Mouse (Mus musculus) right cerebral cortex, postnatal 36 days (tissue): Measurements from ENCODE around the gene Slc2a8.

Source experiments
- DNase-seq, 2 experiments: peaks; one replicate each; pipeline ENCODE4 v3.0.0; 2022; ENCODE audit warnings: low spot score in 2 of 2, mixed read lengths in 1 of 2

The Slc2a8 gene

GRCm38 (mm10) chr2:32971235-32971634, 10.6 kb downstream of the Slc2a8 start:
- DNase-seq = no peak

GRCm38 (mm10) chr2:32969326-32969725, 12.6 kb downstream of the Slc2a8 start:
- peak in 1 of 2 experiments; percentile 60 for DNase-seq

GRCm38 (mm10) chr2:32968024-32968614, 13.8 kb downstream of the Slc2a8 start:
- DNase-seq = no peak

GRCm38 (mm10) chr2:32966689-32967631, 14.9 kb downstream of the Slc2a8 start:
- peak; percentile 87 for DNase-seq

GRCm38 (mm10) chr2:32966184-32966688, 15.6 kb downstream of the Slc2a8 start:
- DNase-seq = no peak

GRCm38 (mm10) chr2:32965511-32966183, 16.2 kb downstream of the Slc2a8 start:
- no peak for DNase-seq

- DNase-seq = no peak
Measured at GRCm38 (mm10) chr2:32964659-32965457, 17.0 kb downstream of the Slc2a8 start.

GRCm38 (mm10) chr2:32963981-32964380, 17.9 kb downstream of the Slc2a8 start:
- no peak for DNase-seq

GRCm38 (mm10) chr2:32963544-32963943, 18.3 kb downstream of the Slc2a8 start:
- DNase-seq = no peak

- no peak for DNase-seq
Measured at GRCm38 (mm10) chr2:32962875-32963220, 19.0 kb downstream of the Slc2a8 start.

- no peak for DNase-seq
Measured at GRCm38 (mm10) chr2:32962062-32962874, 19.6 kb downstream of the Slc2a8 start.

- DNase-seq = peak; percentile 88 to 89
Measured at GRCm38 (mm10) chr2:32961192-32961995, 20.5 kb downstream of the Slc2a8 start, which contains the start of the genes Rpl12 and Lrsam1. Gene Rpl12 (plus strand): TSS chr2:32961559. Gene Lrsam1 (minus strand): TSS chr2:32961614.

- no peak for DNase-seq
Measured at GRCm38 (mm10) chr2:32960273-32960672, 21.6 kb downstream of the Slc2a8 start.

GRCm38 (mm10) chr2:32957344-32957743, 24.5 kb downstream of the Slc2a8 start:
- DNase-seq = no peak

- DNase-seq = no peak
Measured at GRCm38 (mm10) chr2:32954581-32954980, 27.3 kb downstream of the Slc2a8 start.

GRCm38 (mm10) chr2:32947454-32947853, 34.4 kb downstream of the Slc2a8 start:
- DNase-seq = no peak

GRCm38 (mm10) chr2:32940483-32940882, 41.4 kb downstream of the Slc2a8 start:
- DNase-seq = no peak

GRCm38 (mm10) chr2:32939418-32939817, 42.5 kb downstream of the Slc2a8 start:
- DNase-seq = no peak

GRCm38 (mm10) chr2:32938741-32939140, 43.1 kb downstream of the Slc2a8 start:
- DNase-seq = no peak

- no peak for DNase-seq
Measured at GRCm38 (mm10) chr2:32931730-32932129, 50.2 kb downstream of the Slc2a8 start.
